Mouse (Mus musculus) hindlimb bud, embryonic 11.5 days (tissue): Measurements from ENCODE around the gene Fastkd3.

Experiments used
- DNase-seq: peaks from one replicate; pipeline ENCODE4 v3.0.0-alpha.2; 2012; ENCODE audit warnings: low read depth, low spot score; ENCODE audit errors: extremely low spot score

Fastkd3 gene

GRCm38 (mm10) chr13:68607652-68608405 is 25.8 kb downstream of the Fastkd3 start:
- no peak for DNase-seq

DNA sequence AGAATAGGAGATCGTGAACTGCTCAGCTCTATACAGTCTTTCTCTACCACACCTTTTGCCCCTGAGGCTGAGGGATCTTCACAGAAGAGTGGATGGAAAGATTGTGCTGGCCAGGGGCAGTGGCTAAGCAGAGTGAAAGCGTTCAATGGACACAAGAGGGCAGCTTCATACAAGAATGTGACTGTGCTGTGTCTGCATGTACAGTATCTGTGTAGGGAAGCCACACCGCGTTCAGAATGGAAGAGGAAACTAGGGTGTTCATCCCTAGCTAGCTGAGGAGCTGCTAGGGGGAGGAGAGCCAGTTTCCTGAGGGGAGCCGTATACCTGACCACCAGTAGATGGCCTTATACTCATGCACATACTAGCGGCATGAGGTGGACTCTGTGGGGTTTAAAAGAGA is 40.8 kb downstream of the Fastkd3 start:
- DNase-seq = no peak

GRCm38 (mm10) chr13:68627041-68627440 is 45.0 kb downstream of the Fastkd3 start:
- no peak for DNase-seq
